Mouse (Mus musculus) embryonic fibroblast, embryonic 13.5 days (primary cell): ENCODE measurements around the gene C2cd2l.

Source experiments
- CTCF ChIP-seq: IDR thresholded peaks from 2 replicates; pipeline ENCODE4 v1.5.1; 2011; ENCODE audit warnings: mild to moderate bottlenecking, control low read depth, low read length, moderate library complexity, borderline replicate concordance; ENCODE audit not compliant: insufficient read depth
- POLR2A ChIP-seq: IDR thresholded peaks from 2 replicates; pipeline ENCODE4 v1.6.1; 2011; ENCODE audit warnings: low read depth, mild to moderate bottlenecking, control low read depth, low read length, moderate library complexity

GRCm38 (mm10) chr9:44342173-44342572, 22.1 kb upstream of the C2cd2l start:
- no peak for TF ChIP-seq POLR2A
- TF ChIP-seq CTCF: no peak
